Mouse (Mus musculus): ENCODE data around the gene Mafk. TPM values are rescaled to one million over a fixed set of nuclear protein-coding genes. Genes with fewer than 3 reads are reported as not detected.

The Mafk gene
- total RNA-seq, 2 experiments from 2014 or later: 8.9 to 9.2 TPM

DNA sequence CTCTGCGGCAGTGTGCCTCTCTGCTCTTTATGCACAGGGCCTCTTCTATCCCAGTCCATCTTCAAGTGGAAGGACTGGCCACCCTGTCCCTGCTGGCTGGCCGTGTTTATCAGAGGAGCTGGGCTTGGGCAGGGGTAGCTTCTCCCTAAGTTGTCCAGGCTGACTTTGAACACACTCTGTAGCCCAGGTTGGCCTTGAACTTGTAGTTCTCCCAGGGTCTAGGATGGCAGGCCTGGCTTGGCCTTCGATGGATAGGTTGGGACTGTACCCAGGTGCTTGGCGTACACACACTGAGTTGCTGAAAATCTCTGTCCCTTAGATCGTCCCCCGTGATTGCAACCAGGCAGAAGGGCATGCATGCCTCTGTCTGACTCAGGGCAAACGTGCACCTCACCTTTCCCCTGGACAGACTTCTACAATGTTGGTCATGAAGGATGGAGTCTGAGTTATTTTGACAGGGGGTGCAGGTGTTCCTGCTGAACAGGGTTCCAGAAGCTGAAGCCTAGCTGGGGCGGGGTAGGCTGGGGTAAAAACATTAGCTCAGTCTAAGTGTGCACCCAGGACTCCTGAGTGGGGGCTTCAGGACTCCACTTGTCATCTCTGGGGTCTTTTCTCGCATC, 4.8 kb downstream of the Mafk start:
- DNase-seq (ENCODE audit: low spot score in 2 of 2): no peak

DNA sequence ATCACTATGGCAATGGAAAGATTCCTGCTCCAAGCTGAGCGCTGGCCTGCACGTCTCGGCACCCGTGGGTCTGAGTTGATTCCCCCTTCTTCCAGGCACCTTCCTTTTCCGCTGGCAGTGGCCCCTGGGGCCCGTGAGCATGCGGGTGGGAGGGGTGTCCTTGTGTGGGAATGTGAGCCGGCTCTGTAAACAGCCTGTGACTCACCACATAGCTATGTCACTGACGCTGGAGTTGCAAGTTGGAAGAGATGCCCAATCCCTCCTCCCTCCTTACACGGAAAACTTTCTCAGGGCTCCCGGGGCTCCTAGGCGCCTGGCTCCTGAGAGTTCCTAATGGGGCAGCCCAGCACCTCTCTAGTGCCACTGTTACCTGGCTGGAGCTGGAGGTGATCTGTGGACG, 5.6 kb downstream of the Mafk start:
- peak; percentile 67 to 71 for DNase-seq (ENCODE audit: low spot score in 2 of 2)

DNA sequence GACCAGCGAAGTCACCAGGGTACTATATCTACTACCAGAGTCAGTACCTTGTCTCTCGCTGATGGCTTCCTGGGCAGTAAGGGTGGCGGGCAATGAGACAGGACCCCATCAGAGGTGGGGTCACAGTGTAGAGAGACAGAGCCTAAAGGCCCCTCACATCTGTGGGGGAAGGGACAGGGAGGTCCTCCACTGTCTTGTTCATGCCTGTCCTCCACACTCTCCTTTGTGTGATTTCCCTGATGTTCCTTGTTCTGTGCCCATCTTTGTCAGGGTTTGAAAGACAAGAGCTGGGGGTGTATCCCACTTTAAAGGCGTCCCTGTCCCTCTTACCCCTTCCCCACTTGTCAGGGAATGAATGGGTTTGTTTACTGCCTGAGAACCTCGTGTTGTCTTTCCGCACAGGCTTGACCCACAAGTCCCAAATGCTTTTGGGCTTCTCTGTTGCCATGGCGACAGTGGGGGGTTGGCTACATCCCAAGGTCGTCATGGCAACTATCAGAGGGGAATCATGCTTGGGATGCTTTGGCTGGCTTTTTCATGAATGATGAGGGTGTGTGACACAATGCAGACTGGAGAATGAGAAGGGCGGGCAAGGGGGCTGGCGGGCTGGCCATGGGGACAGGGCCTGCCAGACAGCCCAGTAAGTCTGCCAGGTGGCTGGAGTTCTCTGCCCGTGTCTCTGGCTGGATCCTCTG, 6.3 kb downstream of the Mafk start:
- DNase-seq (ENCODE audit: low spot score in 2 of 2): peak; percentile 71 to 78

DNA sequence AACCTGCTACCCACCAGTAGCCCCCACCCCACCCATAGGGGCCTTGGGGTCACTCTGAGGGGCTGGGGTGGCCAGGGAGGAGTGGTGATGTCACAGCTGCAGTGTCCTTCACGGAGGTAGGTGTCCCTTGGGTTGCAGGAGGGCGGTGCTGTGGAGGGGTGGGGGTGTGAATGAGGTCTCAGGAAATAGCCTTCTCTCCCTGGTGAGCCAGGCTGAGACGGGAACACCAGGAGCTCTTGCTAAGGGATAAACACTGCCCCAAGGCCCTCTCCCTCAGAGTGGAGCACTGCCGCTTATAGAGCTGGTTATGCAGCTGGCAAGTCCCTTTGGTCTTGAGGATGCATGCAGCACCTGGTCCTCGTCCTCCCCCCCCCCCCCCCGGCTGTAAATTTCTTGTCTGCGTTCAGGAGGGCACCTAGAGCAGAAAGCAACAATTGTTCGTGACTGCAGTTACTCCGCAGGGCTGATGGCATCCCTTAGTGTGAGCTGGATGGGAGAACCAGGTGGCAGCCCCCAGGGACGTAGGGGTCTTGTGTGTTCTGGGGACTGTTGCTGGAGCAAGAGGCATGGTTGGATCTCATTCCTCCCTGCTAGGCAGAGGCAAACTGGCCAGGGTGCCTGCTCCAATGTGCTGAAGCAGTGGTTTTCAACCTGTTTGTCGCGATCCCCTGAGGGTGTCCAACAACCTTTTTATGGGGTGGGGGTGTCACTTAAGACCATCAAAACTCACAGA, 7.0 kb downstream of the Mafk start:
- no peak for DNase-seq (ENCODE audit: low spot score in 2 of 2)

DNA sequence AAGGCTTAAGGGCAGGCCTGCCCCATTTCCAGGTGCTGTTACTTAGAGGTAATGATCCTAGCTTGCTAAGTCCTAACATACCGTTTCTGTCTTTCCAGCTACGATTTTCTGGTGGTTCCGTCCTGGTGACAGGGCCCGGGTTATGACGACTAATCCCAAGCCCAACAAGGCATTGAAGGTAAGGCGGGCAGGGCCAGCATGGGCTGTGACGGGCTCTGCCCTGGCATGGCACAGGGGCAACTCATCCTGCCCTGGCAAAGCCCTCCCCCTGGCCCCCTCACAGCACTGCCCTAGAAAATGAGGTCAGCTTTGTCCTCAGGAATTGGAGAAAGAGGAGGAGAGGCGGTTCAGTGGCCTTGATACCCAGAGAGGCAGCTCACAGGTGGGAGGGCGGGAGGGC, 7.7 kb downstream of the Mafk start:
- DNase-seq (ENCODE audit: low spot score in 2 of 2): no peak

DNA sequence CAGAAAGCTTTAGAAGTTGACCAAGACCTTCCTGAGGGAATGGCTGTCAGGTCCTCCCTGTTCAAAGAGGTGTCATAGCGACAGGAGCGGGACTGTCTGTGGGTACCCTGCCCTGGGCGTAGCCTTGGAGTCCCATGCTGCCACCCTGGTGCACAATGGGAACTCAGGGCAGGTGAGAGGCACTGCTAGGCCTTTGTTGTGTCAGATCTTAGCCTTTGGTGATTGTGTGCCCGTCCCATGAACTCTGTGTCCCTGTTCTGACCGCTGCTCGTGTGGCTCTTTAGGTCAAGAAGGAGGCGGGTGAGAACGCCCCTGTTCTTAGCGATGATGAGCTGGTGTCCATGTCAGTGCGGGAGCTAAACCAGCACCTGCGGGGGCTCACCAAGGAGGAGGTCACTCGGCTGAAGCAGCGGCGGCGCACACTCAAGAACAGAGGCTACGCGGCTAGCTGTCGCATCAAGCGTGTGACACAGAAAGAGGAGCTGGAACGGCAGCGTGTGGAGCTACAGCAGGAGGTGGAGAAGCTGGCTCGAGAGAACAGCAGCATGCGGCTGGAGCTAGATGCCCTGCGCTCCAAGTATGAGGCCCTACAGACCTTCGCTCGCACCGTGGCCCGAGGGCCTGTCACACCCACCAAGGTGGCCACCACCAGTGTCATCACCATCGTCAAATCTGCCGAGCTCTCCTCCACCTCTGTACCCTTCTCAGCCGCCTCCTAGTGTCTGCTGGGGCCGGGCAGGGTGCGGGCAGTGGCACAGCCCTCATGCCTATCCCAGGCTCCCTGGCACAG, 8.7 kb downstream of the Mafk start:
- no peak for DNase-seq (ENCODE audit: low spot score in 2 of 2)

DNA sequence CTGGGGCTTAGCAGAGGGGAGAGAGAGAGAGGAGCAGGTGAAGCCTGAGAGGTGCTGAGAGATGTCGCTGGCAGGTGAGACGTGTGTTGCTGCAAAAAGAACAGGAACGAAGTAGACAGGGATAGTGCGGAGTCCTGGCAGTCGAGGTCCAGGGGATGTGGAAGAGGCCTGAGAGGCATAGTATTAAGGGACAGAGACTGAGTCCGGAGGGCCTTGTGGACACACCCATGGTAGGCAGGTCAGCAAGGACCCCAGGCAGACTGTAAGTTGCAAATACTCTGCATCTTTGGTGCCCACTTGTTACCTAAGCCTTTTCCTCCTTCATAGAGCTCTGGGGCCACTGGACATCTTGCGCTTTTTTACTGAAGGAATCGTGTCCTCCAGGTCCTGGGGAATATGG, 9.9 kb downstream of the Mafk start:
- DNase-seq (ENCODE audit: low spot score in 2 of 2): no peak

DNA sequence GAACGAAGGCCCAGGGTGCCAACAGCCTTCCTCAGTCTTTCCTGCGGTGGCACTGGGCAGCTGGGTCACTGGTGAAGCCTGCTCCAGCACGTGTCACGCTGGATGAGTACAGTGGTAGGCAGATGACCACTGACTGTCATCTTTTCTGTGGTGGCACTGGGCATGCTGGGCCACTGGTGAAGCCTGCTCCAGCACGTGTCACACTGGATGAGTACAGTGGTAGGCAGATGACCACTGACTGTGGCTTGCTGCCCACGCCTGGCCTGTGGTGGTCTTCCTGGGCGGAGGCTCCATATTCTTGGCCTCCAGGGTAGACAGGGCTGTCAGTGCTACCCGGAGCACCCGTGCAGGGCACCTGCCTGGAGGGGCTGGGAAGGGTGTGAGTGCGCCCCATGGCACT, 10.6 kb downstream of the Mafk start:
- DNase-seq (ENCODE audit: low spot score in 2 of 2): no peak

DNA sequence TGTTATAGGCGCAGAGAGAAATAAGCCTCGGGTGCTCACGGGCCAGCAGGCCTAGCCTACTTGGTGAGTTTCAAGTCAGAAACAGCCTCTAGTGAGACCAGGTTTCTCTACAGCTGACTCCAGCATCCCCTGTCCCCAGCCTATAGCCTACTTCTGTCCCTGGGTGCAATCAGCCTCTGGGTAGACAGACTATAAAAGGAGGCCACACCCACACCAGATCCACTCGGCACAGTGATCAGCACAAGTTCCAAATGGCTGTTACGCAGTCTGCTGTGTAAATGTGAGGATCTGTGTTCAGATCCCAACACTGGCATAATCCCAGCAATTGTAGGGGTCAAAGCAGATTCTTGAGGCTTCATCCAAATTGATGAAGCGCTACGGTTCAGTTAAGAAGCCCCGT, 11.9 kb downstream of the Mafk start:
- DNase-seq (ENCODE audit: low spot score in 2 of 2): no peak

DNA sequence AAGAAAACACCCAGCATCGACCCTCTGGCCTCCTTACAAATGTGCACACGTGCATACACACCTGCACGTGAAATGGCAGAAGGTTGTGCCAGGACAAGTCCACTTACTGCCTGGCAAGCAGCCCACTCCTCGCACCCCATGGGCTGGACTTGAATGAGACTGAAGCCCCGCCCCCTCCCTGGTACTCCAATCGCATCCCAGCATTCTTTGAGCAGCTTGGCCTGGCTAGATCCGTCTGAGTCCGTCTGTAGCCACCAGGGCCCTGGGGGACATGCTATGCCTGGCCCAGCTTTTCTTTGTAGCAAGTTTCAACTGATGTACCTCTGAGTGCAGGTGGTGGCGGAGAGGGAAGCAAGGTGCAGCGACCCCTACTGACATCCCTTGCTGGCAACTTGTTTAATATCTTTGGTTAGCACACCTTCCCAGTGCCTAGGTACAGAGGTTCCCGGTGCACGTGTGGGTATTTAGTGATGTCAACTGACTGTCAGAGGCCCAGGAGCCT, 12.3 kb downstream of the Mafk start:
- no peak for DNase-seq (ENCODE audit: low spot score in 2 of 2)

DNA sequence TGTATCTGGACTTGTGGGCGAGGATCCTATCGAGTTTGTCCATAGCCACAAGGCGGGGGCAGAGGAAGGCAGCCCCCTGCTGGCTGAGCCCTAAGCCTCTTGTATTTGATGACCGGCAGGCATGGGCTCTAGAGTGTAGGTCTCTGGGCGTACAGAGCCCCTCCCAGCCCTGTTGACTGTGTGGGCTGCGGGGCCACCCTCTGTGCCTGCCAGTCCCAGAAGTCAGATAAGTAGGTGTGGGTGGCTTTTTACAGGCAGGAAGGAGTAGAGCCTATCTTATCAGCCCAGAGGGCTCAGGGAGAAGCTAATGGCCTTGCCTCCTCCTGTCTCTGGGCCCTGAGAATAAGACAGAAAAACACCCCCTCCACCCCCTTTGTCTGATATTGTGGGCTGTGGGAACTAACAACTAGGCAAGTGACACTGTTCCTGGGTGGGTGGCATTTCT, 12.8 kb downstream of the Mafk start:
- DNase-seq (ENCODE audit: low spot score in 2 of 2): no peak

DNA sequence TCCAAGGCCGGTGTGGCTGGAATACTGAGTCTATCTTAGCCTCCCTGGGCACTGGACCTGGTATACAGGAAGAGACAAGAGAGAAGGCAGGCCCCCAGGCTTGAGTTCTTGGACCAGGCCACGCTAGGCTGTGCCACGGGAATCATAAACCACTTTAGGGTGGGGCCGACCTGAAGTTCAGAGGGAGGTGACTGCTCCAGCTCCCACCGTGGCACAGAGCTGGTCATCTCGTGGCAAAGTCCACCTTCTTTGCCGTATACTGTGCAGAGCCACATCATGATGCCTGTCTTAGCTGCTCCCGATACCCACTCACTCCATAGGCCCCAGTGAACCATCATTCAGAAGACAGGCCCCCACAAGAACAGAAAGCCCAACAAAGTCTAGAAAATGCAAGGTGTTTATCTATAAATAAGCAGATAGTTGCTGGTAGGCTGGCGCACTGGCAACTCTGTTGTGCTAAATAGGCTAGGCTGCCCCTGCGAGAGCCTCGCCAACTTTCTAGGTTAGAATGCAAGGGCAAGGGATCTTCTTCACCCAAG, 13.3 kb downstream of the Mafk start:
- DNase-seq (ENCODE audit: low spot score in 2 of 2): no peak

DNA sequence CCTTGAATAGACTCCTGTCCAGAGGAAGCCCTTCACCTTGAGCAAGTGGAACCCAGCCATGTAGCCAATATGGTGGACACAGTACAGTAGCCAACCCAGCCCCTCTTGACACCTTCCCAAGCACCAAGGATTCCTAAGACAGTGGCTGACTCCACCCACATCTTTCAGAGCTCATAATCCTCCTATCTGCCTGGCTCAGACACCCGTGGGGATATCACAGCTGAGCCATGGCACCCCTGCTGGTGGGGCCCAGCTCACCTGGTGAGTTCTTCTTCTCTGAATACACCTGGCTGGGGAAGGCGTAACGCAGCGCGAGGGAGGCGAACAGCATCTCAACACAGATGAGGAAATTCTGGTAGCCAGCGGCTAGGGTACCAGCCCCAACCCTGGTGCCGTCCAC, 14.6 kb downstream of the Mafk start:
- no peak for DNase-seq (ENCODE audit: low spot score in 2 of 2)

DNA sequence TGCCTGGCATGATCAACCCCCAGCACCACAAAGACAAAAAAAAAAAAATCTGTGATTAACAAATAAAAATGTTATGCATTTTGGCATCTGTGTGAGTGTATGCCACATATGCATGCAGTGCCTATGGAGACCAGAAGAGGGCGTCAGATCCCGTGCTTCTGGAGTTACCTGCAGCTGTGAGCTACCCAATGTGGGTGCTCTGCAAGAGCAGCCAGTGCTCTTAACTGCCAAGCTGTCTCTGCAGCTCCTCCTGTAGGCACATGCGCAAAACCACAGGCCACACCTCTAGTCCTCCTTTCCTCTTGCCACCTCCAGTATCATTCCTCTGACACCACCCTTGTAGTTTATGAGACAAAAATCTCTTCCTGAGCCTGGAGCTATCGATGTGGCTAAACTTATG, 18.1 kb downstream of the Mafk start:
- DNase-seq (ENCODE audit: low spot score in 2 of 2): no peak

DNA sequence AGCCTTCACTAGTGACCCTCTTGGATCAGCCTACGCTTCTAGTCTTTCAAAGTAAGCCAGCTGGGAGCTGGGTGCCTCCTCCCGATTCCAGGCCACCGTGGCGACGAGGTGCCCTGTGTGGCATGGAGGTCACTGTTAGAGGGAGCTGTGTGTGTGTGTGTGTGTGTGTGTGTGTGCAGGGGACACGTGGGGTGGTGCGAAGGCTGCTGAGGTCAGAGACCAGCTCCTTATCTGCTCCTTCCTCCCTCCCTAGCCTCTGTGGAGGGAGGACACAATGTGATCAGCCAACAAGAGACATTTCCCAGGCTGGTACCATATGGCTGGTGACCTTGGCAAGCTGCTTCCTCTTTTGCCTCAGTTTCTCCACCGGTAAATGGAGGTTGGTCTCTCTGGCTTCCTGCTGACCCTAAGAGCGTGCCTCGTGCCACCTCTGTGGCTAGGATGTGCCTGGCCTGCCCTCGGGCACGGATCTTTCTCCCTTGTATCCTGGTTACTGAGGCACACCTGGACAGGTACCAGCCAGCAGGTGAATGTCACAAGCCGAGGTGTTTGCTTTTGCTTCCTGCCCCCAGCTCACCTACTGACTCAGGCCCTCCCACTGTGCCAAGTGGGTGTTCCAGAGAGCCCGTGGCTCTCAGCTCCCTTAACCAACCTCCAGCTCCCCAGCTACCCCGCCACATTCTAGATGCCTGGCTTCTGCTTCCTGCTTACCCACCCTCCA, 20.5 kb downstream of the Mafk start:
- no peak for DNase-seq (ENCODE audit: low spot score in 2 of 2)

DNA sequence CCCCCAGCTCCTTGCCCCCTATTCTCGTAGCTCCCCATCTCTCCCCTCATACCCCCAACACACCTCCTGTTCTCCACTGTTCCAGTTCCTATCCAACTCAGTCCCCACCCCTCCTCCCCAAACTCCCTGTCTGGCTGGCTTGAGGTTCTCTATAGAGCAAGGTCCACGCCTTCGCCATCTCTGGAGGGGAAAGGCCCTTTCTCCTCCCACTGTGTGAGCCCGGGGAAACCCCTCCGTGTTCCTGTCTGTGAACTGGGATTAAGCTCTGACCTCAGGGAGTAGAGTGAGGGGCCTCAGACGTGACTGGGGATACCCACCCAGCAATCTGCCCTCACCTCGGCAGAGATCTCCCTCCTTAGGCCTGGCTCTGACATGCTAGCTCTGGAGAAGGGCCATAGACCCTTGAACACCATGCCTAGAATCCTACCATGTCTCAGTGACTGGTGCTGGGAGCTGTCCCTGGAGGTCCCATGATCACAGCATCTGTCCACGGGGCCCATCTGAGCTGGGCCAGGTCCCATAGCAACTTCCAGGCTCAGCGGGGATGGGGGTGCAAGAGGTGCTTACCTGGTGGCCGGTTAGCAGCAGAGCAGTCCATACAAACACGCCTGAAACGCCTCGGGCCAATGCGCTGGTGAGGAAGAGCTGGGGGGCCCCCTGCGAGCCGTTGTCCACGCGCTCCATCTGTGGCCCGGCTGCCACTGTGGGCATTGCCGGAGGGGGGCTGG, 21.2 kb downstream of the Mafk start:
- DNase-seq (ENCODE audit: low spot score in 2 of 2): no peak

DNA sequence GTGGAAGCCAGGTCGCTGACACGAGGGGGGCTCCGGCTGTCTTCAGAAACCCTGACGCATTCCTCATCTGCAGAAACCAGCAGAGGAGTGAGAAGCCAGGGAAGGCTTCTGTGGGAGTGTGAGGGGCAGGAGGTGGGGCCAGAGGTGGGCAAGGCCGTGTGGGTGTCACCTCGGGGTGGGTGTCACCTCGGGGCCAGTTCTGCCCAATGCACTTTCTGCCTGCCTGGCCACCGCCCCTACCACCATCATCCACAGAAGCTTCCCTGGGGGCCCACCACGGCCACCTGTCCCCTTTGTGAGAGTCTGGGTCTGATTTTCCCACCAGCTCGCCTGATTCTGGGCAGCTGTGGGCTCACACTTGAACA, 21.8 kb downstream of the Mafk start:
- DNase-seq (ENCODE audit: low spot score in 2 of 2): no peak

DNA sequence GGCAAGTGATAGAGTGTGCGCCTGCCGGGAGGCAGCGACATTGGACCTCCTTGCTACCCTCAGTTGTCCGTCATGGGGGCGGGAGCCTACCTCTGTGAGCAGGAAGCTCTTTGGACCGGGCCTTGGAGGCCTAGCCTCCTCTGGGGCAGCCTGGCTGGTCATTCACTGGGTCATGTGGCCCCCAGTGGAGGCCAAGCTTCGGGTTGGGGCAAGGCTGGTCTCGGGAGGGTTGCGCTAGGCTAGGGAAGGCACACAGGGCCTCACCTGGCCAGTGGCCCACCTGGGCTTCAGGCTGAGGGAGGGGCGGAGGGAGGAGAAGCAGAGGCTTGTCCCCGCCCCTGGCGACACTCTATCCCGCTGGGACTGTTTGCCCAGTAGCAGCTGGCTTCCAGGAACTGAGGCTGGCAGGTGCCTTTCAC, 22.7 kb downstream of the Mafk start:
- no peak for DNase-seq (ENCODE audit: low spot score in 2 of 2)

DNA sequence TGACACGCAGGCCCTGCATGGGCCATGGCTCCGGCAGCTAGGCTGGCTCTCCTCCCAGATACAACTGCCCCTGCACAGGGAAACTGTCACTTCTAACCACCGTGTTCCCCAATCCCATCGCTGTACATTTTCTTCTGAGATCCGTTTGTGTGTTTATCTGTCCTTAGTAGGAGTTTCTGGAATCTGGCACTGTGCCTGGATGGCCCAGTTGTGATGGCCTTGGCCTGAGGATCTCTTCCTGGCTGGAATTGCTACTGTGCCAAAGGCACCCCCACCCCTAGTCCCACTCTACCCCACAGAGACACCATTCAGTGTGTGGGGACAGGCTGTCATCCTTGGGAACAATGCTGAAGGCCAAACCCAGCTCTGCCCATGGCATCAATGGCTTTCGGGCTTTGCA, 24.7 kb downstream of the Mafk start:
- DNase-seq (ENCODE audit: low spot score in 2 of 2): no peak

DNA sequence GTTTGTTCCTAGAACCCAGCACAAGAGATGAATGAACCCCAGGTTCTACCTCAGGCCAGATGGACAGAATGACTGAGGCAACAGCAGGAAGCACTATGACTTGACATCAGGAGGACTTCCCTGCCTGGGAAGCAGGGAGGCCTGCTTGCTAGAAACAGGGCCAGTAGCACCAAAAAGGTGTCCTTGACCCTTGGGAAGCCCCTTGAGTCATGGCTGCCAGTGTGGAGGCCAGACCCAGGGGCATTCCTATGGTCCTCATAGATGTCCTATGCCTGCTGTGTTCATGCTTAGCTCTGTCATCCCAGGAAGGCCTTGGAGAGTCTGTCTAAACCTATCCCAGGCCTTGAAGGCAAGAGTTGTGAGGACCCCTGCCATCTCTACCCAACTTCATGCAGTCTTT, 25.1 kb downstream of the Mafk start:
- no peak for DNase-seq (ENCODE audit: low spot score in 2 of 2)
